In the genomic region with DNA sequence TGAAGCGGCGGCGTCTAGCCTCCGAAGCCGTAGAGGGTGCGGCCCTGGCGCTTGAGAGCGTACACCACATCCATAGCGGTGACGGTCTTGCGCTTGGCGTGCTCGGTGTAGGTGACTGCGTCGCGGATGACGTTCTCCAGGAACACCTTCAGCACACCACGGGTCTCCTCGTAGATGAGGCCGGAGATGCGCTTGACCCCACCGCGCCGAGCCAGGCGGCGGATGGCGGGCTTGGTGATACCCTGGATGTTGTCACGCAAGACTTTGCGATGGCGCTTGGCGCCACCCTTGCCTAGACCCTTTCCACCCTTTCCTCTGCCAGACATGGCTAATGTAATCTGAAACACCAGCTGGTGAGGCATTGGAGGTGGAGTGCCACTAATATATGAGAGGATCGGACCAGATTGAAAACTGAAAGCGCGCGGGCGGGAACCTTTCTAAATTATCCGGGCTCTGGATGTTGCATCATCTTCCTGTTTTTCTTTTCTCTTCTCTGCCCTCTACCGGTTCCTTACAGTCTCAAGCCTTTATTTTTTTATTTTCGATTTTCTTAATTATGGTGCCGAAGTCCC, we compare ENCODE assay signal across 8 mouse cellular contexts. TPM values are rescaled to one million over a fixed set of nuclear protein-coding genes. Genes with fewer than 3 reads are reported as not detected.
DNase-seq lines count a peak whose midpoint lies in the region; ATAC-seq and TF ChIP-seq lines count a peak whose summit lies in the region.

A gene (minus strand): TSS at position 333 of the 572 bp plus-strand sequence.

- peak within 1 kb of the TSS; percentile 84 for H3K4me2 ChIP-seq in lung, embryonic 16.5 days (ENCODE audit: low read depth, low read length)

- H3K9me3 ChIP-seq in hindbrain, embryonic 10.5 days: no peaks in the 10 kb centered on the region
- no peaks in the 10 kb centered on the region for H3K9me3 ChIP-seq in lung, embryonic 16.5 days (ENCODE audit: control insufficient read depth, low read length)

- no peak for TF ChIP-seq CTCF in thymus, adult 2 months (IDR thresholded peaks at IDR 0.05; ENCODE audit: borderline replicate concordance, control insufficient read depth, extremely low read depth, insufficient read depth, low read length, poor library complexity)

- H3K4me3 ChIP-seq in hindbrain, embryonic 10.5 days: peak within 1 kb of the TSS; percentile 65
- peak within 1 kb of the TSS; percentile 63 for H3K4me3 ChIP-seq in lung, embryonic 16.5 days (ENCODE audit: low read length)
- H3K4me3 ChIP-seq in thymus, adult 2 months (ENCODE audit: control insufficient read depth, insufficient read depth, low read length): peak within 1 kb of the TSS; percentile 75

- H3K4me1 ChIP-seq in hindbrain, embryonic 10.5 days (replicated peaks): peaks cover 45% of the 10 kb centered on the region
- peaks cover 12% of the 10 kb centered on the region for H3K4me1 ChIP-seq in lung, embryonic 16.5 days (replicated peaks; ENCODE audit: control insufficient read depth, insufficient read depth, low read length)
- H3K4me1 ChIP-seq in thymus, adult 2 months (replicated peaks; ENCODE audit: control insufficient read depth, insufficient read depth, low read length): peaks cover 15% of the 10 kb centered on the region

- DNase-seq in Muller cell, postnatal 12 days (ENCODE audit: inconsistent ontology term): peak; percentile 97
- DNase-seq in cerebellum, adult 9-10 months: peak; percentile 100
- peak; percentile 95 for DNase-seq in hindbrain, embryonic 10.5 days (ENCODE audit: low spot score)
- peak; percentile 97 for DNase-seq in layer of hippocampus, adult 9-11 months
- DNase-seq in ovary, adult 18-20 months (ENCODE audit: low spot score): peak; percentile 90
- peak; percentile 92 for DNase-seq in thymus, adult 2 months

- H3K27ac ChIP-seq in hindbrain, embryonic 10.5 days: peak within 1 kb of the TSS; percentile 99
- peak within 1 kb of the TSS; percentile 97 for H3K27ac ChIP-seq in lung, embryonic 16.5 days (ENCODE audit: low read length)
- peak within 1 kb of the TSS; percentile 94 for H3K27ac ChIP-seq in thymus, adult 2 months (ENCODE audit: control insufficient read depth, insufficient read depth, low read length)

- peak within 1 kb of the TSS; percentile 82 for H3K9ac ChIP-seq in lung, embryonic 16.5 days (ENCODE audit: low read length)

- under 1% methylated on average over 40 of the region's 40 CpGs for WGBS in hindbrain, embryonic 10.5 days
- under 1% methylated on average over 40 of the region's 40 CpGs for WGBS in lung, embryonic 16.5 days
- under 1% methylated on average over 40 of the region's 40 CpGs for WGBS in thymus, adult 2 months

- no peaks in the 10 kb centered on the region for H3K36me3 ChIP-seq in hindbrain, embryonic 10.5 days
- no peaks in the 10 kb centered on the region for H3K36me3 ChIP-seq in lung, embryonic 16.5 days (ENCODE audit: control insufficient read depth, insufficient read depth, low read length)
- H3K36me3 ChIP-seq in thymus, adult 2 months (ENCODE audit: control insufficient read depth, insufficient read depth, low read length): no peaks in the 10 kb centered on the region

- H3K27me3 ChIP-seq in hindbrain, embryonic 10.5 days (ENCODE audit: insufficient read depth, poor library complexity, severe bottlenecking): no peaks in the 10 kb centered on the region
- H3K27me3 ChIP-seq in lung, embryonic 16.5 days (ENCODE audit: control insufficient read depth, insufficient read depth, low read depth, low read length): no peaks in the 10 kb centered on the region
- H3K27me3 ChIP-seq in thymus, adult 2 months (ENCODE audit: control insufficient read depth, insufficient read depth, low read length): no peaks in the 10 kb centered on the region

- ATAC-seq in frontal cortex, adult (ENCODE audit: low TSS enrichment): peak; percentile 69
- ATAC-seq in lung, embryonic 16.5 days (ENCODE audit: low read depth): peak; percentile 90

- TF ChIP-seq POLR2A in thymus, adult 2 months (IDR thresholded peaks at IDR 0.05; ENCODE audit: control insufficient read depth, extremely low read depth, insufficient read depth, low read length, poor library complexity): peak; percentile 92

RNA-seq across cellular contexts. Expression of the gene that starts here (rescaled TPM):
- polyA plus RNA-seq in hindbrain, embryonic 10.5 days (2016; fragmentation: Nextera tagmentation; extraction: Ambion mirVana): 6.8 and 13.6 TPM in 2 replicates
- 9.8 and 12.3 TPM in 2 replicates for polyA plus RNA-seq in lung, embryonic 16.5 days (2015; fragmentation: Nextera tagmentation; extraction: Ambion mirVana)
- 87.7 and 101 TPM in 2 replicates for polyA plus RNA-seq in thymus, adult 2 months (2012; rRNA removed)

Comparison
In these comparisons a context has a peak if more than half of its experiments do, and no peak if none do; other contexts are left out.
1. Peak in every context shown above with its lines: DNase-seq, ATAC-seq, H3K4me3 ChIP-seq and H3K27ac ChIP-seq.